Mouse (Mus musculus) midbrain, embryonic 12.5 days (tissue): ENCODE data around the gene Prdx1. TPM values are rescaled to one million over a fixed set of nuclear protein-coding genes. Genes with fewer than 3 reads are reported as not detected.

Experiments used
- ATAC-seq: fragments of 200-750 bp; cut with Nextera tagmentation; 2 replicates; pipeline ENCODE4 v1.8.0; 2017; ENCODE audit warnings: low read depth, moderate TSS enrichment, moderate library complexity; ENCODE audit not compliant: low FRiP score
- H3K27ac ChIP-seq: fragments of 300-500 bp; sonication (generic); replicated peaks from 2 replicates; pipeline ENCODE4 v1.5.1; 2016; ENCODE audit warnings: mild to moderate bottlenecking
- H3K27me3 ChIP-seq: fragments of 300-500 bp; sonication (generic); 2 replicates; pipeline ENCODE4 v1.6.1; 2016; ENCODE audit warnings: mild to moderate bottlenecking
- H3K36me3 ChIP-seq: fragments of 300-500 bp; sonication (generic); 2 replicates; pipeline ENCODE4 v1.6.1; 2016
- H3K4me1 ChIP-seq: fragments of 300-500 bp; sonication (generic); 2 replicates; pipeline ENCODE4 v1.6.1; 2016
- H3K4me2 ChIP-seq: fragments of 300-500 bp; sonication (generic); replicated peaks from 2 replicates; pipeline ENCODE4 v1.6.1; 2016; ENCODE audit warnings: mild to moderate bottlenecking, moderate library complexity
- H3K4me3 ChIP-seq: fragments of 300-500 bp; sonication (generic); 2 replicates; pipeline ENCODE4 v1.5.1; 2016; ENCODE audit warnings: mild to moderate bottlenecking
- H3K9ac ChIP-seq: fragments of 300-500 bp; sonication (generic); replicated peaks from 2 replicates; pipeline ENCODE4 v1.6.1; 2016; ENCODE audit warnings: mild to moderate bottlenecking, moderate library complexity
- H3K9me3 ChIP-seq: fragments of 300-500 bp; sonication (generic); 2 replicates; pipeline ENCODE4 v1.6.1; 2016; ENCODE audit warnings: mild to moderate bottlenecking
- WGBS: fragments of 180-500 bp; shearing (Covaris S2); methylation state at CpG from one replicate; pipeline ENCODE4 v1.1.7; 2016; 5-methylcytosine and 5-hydroxymethylcytosine counted together
- polyA plus RNA-seq: library from polyadenylated mRNA; unstranded; fragments of >200 nt; fragmentation: Nextera tagmentation; extraction: Ambion mirVana; gene quantifications from 2 replicates; pipeline ENCODE4 v1.2.1, GENCODE M21; 2016

The Prdx1 gene
- polyA plus RNA-seq, 1 experiment from 2014 or later: 818 TPM

DNA sequence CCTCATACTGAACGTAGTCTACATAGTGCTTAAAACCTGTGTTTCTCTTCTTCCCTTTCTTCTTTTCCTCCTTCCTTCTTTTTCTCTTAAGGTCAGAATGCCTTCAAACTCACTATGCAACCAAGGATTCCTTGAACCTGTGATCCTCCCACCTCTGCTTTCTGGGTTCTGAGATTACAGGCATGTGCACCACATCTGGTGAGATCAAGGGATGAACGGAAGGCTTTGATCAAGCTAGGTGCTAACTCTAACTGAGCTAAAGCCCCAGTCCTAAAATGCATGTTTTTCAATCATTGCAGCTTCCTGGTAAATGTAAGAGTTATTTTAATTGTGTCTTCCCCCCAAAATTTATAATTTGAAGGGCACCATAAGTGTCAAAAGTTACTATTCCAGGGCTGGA, 49.7 kb downstream of the Prdx1 start:
- Histone ChIP-seq H3K9ac (no peak overlapping the region), H3K9me3 (no peaks in the 10 kb centered on the region), H3K36me3 (no peaks in the 10 kb centered on the region), H3K4me2 (no peak overlapping the region), H3K4me1 (no peaks in the 10 kb centered on the region), H3K27ac (no peak overlapping the region), H3K27me3 (no peaks in the 10 kb centered on the region), H3K4me3 (no peak overlapping the region)
- WGBS: 94% methylated on average over 2 of the region's 2 CpGs
- no peak for ATAC-seq

DNA sequence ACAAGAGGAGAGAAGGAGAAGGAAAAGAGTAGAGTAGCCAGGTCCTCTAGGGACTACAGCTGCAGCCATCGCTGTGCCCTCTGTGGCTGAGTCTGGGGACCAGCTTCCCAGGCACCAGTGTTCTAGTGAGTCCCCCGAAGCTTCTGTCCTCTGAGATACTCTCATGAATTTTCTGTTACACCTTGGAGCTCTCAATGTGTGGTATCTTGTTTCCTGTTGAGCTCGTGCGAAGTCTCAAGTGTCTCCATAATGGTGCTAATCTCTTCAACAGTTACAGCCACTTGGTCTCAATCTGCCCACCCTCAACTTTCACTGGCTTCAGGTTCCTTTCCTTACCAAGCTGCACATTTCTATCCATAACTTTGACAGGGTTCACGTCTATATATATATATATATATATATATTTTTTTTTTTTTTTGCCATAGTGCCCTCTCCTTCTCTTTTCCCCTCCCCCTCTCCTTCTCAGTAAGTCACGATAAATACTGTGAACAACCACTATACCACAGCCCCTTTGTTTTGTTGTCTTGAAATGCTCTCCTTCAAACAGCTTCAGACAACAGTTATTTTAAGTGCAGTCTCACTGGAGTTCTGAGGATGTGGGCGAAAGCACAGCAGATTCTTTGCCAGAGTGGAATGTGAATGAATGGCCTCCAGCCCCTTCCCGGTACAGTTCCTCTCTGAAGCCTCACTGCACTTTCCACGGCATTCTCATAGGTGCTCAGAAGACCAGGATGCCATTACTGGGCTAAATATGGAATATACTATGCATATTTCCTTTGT, 53.8 kb downstream of the Prdx1 start:
- Histone ChIP-seq H3K9me3 (no peaks in the 10 kb centered on the region), H3K27ac (no peak overlapping the region), H3K4me3 (no peak overlapping the region), H3K36me3 (no peaks in the 10 kb centered on the region), H3K9ac (no peak overlapping the region), H3K27me3 (no peaks in the 10 kb centered on the region), H3K4me1 (no peaks in the 10 kb centered on the region), H3K4me2 (no peak overlapping the region)
- ATAC-seq: no peak
- 94% methylated on average over 9 of the region's 9 CpGs for WGBS

DNA sequence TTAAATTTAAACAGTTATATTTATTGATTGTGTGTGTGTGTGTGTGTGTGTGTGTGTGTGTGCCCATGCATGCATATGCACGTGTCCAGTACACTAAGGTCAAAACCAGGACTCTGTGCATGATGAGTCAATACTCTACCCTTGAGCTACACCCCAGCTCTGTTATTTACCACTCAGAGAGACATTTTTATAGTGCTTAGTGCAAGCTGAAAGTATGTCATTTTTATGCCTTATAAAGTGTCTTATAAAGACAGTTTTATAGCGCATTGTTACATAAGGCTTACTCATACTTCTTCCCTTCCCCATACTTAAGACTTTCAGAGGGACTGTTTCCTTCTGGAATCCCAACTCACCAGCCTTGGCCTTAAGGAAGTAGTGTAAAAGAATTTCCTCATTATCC, 64.4 kb downstream of the Prdx1 start:
- no peak overlapping the region for H3K9ac ChIP-seq
- no peak overlapping the region for H3K27ac ChIP-seq
- 95% methylated on average over 2 of the region's 2 CpGs for WGBS
- no peaks in the 10 kb centered on the region for H3K4me1 ChIP-seq
- H3K36me3 ChIP-seq: no peaks in the 10 kb centered on the region
- H3K9me3 ChIP-seq: no peaks in the 10 kb centered on the region
- no peak overlapping the region for H3K4me3 ChIP-seq
- ATAC-seq: no peak
- no peaks in the 10 kb centered on the region for H3K27me3 ChIP-seq
- no peak overlapping the region for H3K4me2 ChIP-seq

Other genes starting within 250 kb of the Prdx1 start
- gene Mast2, start 221.4 kb upstream of the Prdx1 start, polyA plus RNA-seq: 37.4 and 38.8 TPM in 2 replicates
- gene Ipp, start 178.0 kb upstream of the Prdx1 start, polyA plus RNA-seq: 16.5 and 16.8 TPM in 2 replicates
- gene Tmem69, start 129.6 kb upstream of the Prdx1 start, polyA plus RNA-seq: 27.3 and 29.1 TPM in 2 replicates
- 27.3 and 32.0 TPM in 2 replicates for gene Gpbp1l1, start 127.9 kb upstream of the Prdx1 start, polyA plus RNA-seq
- 3.4 and 4.6 TPM in 2 replicates for gene Ccdc17, start 88.9 kb upstream of the Prdx1 start, polyA plus RNA-seq
- gene Nasp, start 57.6 kb upstream of the Prdx1 start, polyA plus RNA-seq: 229 and 242 TPM in 2 replicates
- gene Akr1a1, start 33.9 kb upstream of the Prdx1 start, polyA plus RNA-seq: 463 and 513 TPM in 2 replicates
- 32.0 and 35.7 TPM in 2 replicates for gene Mmachc, start 22.9 kb downstream of the Prdx1 start, polyA plus RNA-seq
- 27.6 and 28.9 TPM in 2 replicates for gene Ccdc163, start 23.0 kb downstream of the Prdx1 start, polyA plus RNA-seq
- gene Tesk2, start 35.4 kb downstream of the Prdx1 start, polyA plus RNA-seq: 5.3 and 5.7 TPM in 2 replicates
- gene Toe1, start 122.1 kb downstream of the Prdx1 start, polyA plus RNA-seq: 29.5 and 33.5 TPM in 2 replicates
- 14.9 and 17.3 TPM in 2 replicates for gene Mutyh, start 122.2 kb downstream of the Prdx1 start, polyA plus RNA-seq
- gene Hpdl, start 136.2 kb downstream of the Prdx1 start, polyA plus RNA-seq: 0.45 and 0.79 TPM in 2 replicates
- gene Zswim5, start 191.8 kb downstream of the Prdx1 start, polyA plus RNA-seq: 9.6 and 10.6 TPM in 2 replicates